Mouse (Mus musculus) skeletal muscle tissue, adult 2 months (tissue): ENCODE measurements around the gene Lmf1.

Experiments
- DNase-seq: peaks from one replicate; pipeline ENCODE4 v3.0.0-alpha.2; 2012; ENCODE audit warnings: low read depth, low spot score

Lmf1 gene

GRCm38 (mm10) chr17:25578920-25579319 is at the start of gene Lmf1:
TSS of gene Lmf1 (plus strand) at chr17:25579085.
- DNase-seq, result peak; percentile 94

- no peak for DNase-seq
These were observed 48.4 kb upstream of the Lmf1 start for GRCm38 (mm10) chr17:25530357-25531022.

- DNase-seq, result peak; percentile 20
These were observed 39.7 kb upstream of the Lmf1 start for GRCm38 (mm10) chr17:25538945-25539875.

GRCm38 (mm10) chr17:25540731-25541130 is 38.2 kb upstream of the Lmf1 start:
- DNase-seq, result no peak

GRCm38 (mm10) chr17:25541768-25542167 is 37.1 kb upstream of the Lmf1 start:
- no peak for DNase-seq

GRCm38 (mm10) chr17:25547026-25547425 is 31.9 kb upstream of the Lmf1 start:
- no peak for DNase-seq

GRCm38 (mm10) chr17:25550020-25550419 is 28.9 kb upstream of the Lmf1 start:
- DNase-seq, result no peak

GRCm38 (mm10) chr17:25551313-25551712 is 27.6 kb upstream of the Lmf1 start:
- no peak for DNase-seq

- no peak for DNase-seq
These were observed 23.7 kb upstream of the Lmf1 start for GRCm38 (mm10) chr17:25555159-25555558.

GRCm38 (mm10) chr17:25555666-25556629 is 22.9 kb upstream of the Lmf1 start:
- DNase-seq, result no peak

GRCm38 (mm10) chr17:25556630-25557354 is 22.1 kb upstream of the Lmf1 start:
- no peak for DNase-seq

- no peak for DNase-seq
These were observed 19.3 kb upstream of the Lmf1 start for GRCm38 (mm10) chr17:25559634-25560033.

GRCm38 (mm10) chr17:25560554-25561222 is 18.2 kb upstream of the Lmf1 start:
- no peak for DNase-seq

GRCm38 (mm10) chr17:25561223-25562028 is 17.5 kb upstream of the Lmf1 start:
- no peak for DNase-seq

- no peak for DNase-seq
These were observed 14.4 kb upstream of the Lmf1 start for GRCm38 (mm10) chr17:25564481-25564880.

- no peak for DNase-seq
These were observed 13.6 kb upstream of the Lmf1 start for GRCm38 (mm10) chr17:25565244-25565643.

GRCm38 (mm10) chr17:25565860-25566600 is 12.9 kb upstream of the Lmf1 start:
- DNase-seq, result no peak

GRCm38 (mm10) chr17:25567261-25567660 is 11.6 kb upstream of the Lmf1 start:
- DNase-seq, result no peak

GRCm38 (mm10) chr17:25567745-25568144 is 11.1 kb upstream of the Lmf1 start:
- peak; percentile 42 for DNase-seq
